Mouse (Mus musculus): ENCODE results near the gene Agfg2.
A peak's percentile ranks its signal among the peaks of the same experiment; 100 is the strongest.

The Agfg2 gene

GRCm38 (mm10) chr5:137607860-137608653, 76.5 kb downstream of the Agfg2 start:
- DNase-seq = peak; percentile 29

- DNase-seq = peak; percentile 68
Measured at GRCm38 (mm10) chr5:137601365-137601729, 83.2 kb downstream of the Agfg2 start.

GRCm38 (mm10) chr5:137600619-137601364, 83.7 kb downstream of the Agfg2 start, which contains the start of gene Mospd3:
Gene Mospd3, minus strand, starts transcription at chr5:137601058.
- peak; percentile 98 for DNase-seq
